Mouse (Mus musculus): ENCODE data around the gene Dusp2. TPM values are rescaled to one million over a fixed set of nuclear protein-coding genes. Genes with fewer than 3 reads are reported as not detected.

The Dusp2 gene
- polyA plus RNA-seq, 1 experiment from 2014 or later, result 3.6 TPM

- Histone ChIP-seq H3K4me1 (no peaks in the 10 kb centered on the region), H3K36me3 (ENCODE audit: poor library complexity, severe bottlenecking) (no peaks in the 10 kb centered on the region), H3K27ac (no peak overlapping the region), H3K9ac (no peak overlapping the region), H3K4me2 (no peak overlapping the region), H3K9me3 (replicated peaks) (no peaks in the 10 kb centered on the region), H3K27me3 (no peaks in the 10 kb centered on the region), H3K4me3 (no peak overlapping the region)
- 75% methylated on average over 12 of the region's 12 CpGs for WGBS
- no peak for ATAC-seq
Measured at GRCm38 (mm10) chr2:127328090-127328851, 7.7 kb upstream of the Dusp2 start.

DNA sequence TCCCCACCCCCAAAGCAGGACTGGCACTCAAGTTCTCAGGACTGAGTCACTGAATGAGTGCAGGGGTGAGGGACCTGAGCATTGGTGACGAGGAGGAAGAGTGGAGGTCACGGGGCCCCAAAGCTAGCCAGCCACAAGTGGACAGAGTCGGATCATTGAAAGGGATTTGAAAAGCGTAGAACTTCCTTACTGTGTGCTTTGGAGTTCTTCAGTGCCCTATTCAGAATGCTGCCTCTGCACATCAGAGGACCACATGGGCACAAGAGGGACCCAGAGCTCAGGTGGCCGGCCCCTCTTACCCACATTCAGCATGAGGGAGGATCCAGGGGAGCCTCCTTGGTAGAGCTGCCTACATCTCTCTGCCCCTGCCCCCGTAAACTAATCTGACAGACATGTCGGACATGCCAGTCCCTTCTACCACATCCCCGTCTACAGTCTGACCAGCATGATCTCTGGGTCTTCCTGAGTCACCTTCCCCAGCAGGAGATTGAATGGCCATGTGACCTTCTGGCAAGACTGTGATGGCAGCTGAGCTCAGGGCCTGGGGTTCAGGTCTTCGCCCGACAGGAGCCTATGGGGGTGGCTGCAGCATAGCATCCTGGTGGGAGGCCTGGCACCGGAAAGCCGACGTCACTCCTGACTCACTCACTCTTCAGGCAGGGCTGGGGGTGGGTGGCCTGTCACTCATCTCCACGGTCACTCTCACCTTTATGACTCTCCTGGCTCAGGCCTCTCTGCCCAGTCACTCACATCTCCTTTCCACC is 3.0 kb upstream of the Dusp2 start:
- no peak overlapping the region for H3K27ac ChIP-seq
- ATAC-seq, result no peak
- 83% methylated on average over 14 of the region's 14 CpGs for WGBS

DNA sequence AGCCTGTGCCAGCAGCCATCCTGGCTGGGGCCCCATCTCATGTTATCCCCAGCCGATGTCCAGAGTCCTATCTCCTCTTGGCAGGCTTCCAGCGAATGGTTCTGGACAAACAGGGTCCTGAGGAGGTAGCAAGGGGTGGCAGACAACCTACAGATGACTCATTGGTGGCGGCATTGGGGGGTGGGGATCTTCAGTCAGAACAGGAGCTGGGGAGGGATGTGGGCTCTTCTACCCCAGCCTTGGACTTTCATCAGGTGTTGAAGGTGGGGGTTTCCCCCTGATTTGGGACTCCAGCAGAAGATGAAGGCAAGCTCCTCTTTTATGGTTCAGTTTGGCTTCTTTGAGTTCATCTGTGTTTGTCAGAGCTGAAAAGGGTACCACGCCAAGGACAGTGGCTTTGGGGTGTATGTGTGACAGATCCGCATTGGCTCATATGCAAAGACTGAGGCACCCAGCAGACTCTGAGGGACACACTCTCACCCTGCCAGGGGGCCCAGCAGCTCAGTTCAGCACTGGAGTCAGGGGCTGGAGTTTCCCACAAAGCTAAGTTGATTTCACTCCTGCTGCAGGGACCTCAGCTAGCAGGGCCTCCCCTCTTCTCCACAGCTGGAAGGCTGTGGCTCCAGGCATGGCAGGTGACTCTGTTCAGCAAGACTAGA is 1.9 kb upstream of the Dusp2 start:
- 77% methylated on average over 5 of the region's 5 CpGs for WGBS
- peaks cover 11% of the 10 kb centered on the region; the same call in 1 of the 2 replicates for H3K4me1 ChIP-seq
- no peak overlapping the region for H3K9ac ChIP-seq
- peaks cover 51% of the 10 kb centered on the region for H3K27me3 ChIP-seq
- H3K27ac ChIP-seq, result no peak overlapping the region
- H3K36me3 ChIP-seq (ENCODE audit: poor library complexity, severe bottlenecking), result no peaks in the 10 kb centered on the region
- H3K9me3 ChIP-seq (replicated peaks), result no peaks in the 10 kb centered on the region
- H3K4me3 ChIP-seq, result no peak overlapping the region
- H3K4me2 ChIP-seq, result no peak overlapping the region
- ATAC-seq, result no peak

More for the DNA sequence above, 3.0 kb upstream of the Dusp2 start:
- no peaks in the 10 kb centered on the region for H3K9me3 ChIP-seq (replicated peaks)
- no peak overlapping the region for H3K4me2 ChIP-seq
- no peaks in the 10 kb centered on the region for H3K36me3 ChIP-seq (ENCODE audit: poor library complexity, severe bottlenecking)
- H3K27me3 ChIP-seq, result peaks cover 43% of the 10 kb centered on the region
- H3K9ac ChIP-seq, result no peak overlapping the region
- H3K4me1 ChIP-seq, result peaks cover 11% of the 10 kb centered on the region; the same call in 1 of the 2 replicates
- H3K4me3 ChIP-seq, result no peak overlapping the region

- Histone ChIP-seq H3K9ac (no peak overlapping the region), H3K4me3 (no peak overlapping the region), H3K27ac (no peak overlapping the region), H3K36me3 (ENCODE audit: poor library complexity, severe bottlenecking) (no peaks in the 10 kb centered on the region), H3K4me2 (no peak overlapping the region), H3K9me3 (replicated peaks) (no peaks in the 10 kb centered on the region), H3K4me1 (peaks cover 11% of the 10 kb centered on the region; the same call in 1 of the 2 replicates), H3K27me3 (peaks cover 57% of the 10 kb centered on the region)
- no peak for ATAC-seq
- 48% methylated on average over 11 of the region's 11 CpGs for WGBS
Measured at GRCm38 (mm10) chr2:127335078-127335541, 849 bp upstream of the Dusp2 start.

DNA sequence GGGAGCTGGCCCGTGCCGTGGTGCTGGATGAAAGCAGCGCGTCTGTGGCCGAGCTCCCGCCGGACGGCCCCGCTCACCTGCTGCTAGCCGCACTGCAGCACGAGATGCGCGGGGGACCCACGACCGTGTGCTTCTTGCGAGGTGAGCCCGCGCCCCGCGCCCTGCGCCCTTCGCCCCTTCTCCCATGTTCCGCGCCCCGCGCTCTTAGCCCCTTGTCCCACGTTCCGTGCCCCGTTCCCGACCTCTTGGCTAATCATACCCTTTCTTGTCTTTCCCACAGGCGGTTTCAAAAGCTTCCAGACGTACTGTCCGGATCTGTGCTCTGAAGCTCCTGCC is 506 bp downstream of the Dusp2 start:
- H3K36me3 ChIP-seq (ENCODE audit: poor library complexity, severe bottlenecking), result no peaks in the 10 kb centered on the region
- peaks cover 11% of the 10 kb centered on the region; the same call in 1 of the 2 replicates for H3K4me1 ChIP-seq
- no peak overlapping the region for H3K27ac ChIP-seq
- 5% methylated on average over 31 of the region's 33 CpGs for WGBS
- peak overlapping the region; percentile 86 for H3K4me2 ChIP-seq
- no peak; the same call in 1 of the 2 replicates for ATAC-seq
- H3K9ac ChIP-seq, result peak overlapping the region; percentile 63
- peak overlapping the region; percentile 51 for H3K4me3 ChIP-seq
- no peaks in the 10 kb centered on the region for H3K9me3 ChIP-seq (replicated peaks)
- H3K27me3 ChIP-seq, result peaks cover 65% of the 10 kb centered on the region

GRCm38 (mm10) chr2:127336885-127337284 is 926 bp downstream of the Dusp2 start:
- H3K27ac ChIP-seq, result no peak overlapping the region
- H3K4me1 ChIP-seq, result peaks cover 11% of the 10 kb centered on the region; the same call in 1 of the 2 replicates
- no peak overlapping the region for H3K9ac ChIP-seq
- no peak for ATAC-seq
- H3K27me3 ChIP-seq, result peaks cover 68% of the 10 kb centered on the region
- no peaks in the 10 kb centered on the region for H3K9me3 ChIP-seq (replicated peaks)
- H3K4me3 ChIP-seq, result peak overlapping the region; percentile 51
- H3K36me3 ChIP-seq (ENCODE audit: poor library complexity, severe bottlenecking), result no peaks in the 10 kb centered on the region
- peak overlapping the region; percentile 86 for H3K4me2 ChIP-seq
- 41% methylated on average over 5 of the region's 5 CpGs for WGBS

DNA sequence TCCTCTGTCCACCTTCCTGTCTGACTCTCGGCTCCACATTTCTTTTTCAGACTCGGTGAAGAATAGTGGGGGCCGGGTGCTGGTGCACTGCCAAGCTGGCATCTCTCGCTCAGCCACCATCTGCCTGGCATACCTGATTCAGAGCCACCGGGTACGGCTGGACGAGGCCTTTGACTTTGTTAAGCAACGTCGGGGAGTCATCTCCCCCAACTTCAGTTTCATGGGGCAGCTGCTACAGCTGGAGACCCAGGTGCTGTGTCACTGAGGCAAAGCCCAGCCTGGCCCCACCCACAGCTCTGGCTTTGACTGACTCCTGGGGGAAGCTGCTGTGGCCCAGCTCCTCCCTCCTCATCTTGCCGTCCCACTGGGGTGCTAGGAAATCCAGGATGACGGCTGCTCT is 1.6 kb downstream of the Dusp2 start:
- no peaks in the 10 kb centered on the region for H3K36me3 ChIP-seq (ENCODE audit: poor library complexity, severe bottlenecking)
- H3K27ac ChIP-seq, result no peak overlapping the region
- peaks cover 11% of the 10 kb centered on the region; the same call in 1 of the 2 replicates for H3K4me1 ChIP-seq
- H3K4me3 ChIP-seq, result no peak overlapping the region
- ATAC-seq, result no peak
- no peaks in the 10 kb centered on the region for H3K9me3 ChIP-seq (replicated peaks)
- H3K9ac ChIP-seq, result no peak overlapping the region
- H3K4me2 ChIP-seq, result no peak overlapping the region
- 72% methylated on average over 11 of the region's 11 CpGs for WGBS
- H3K27me3 ChIP-seq, result peaks cover 73% of the 10 kb centered on the region

GRCm38 (mm10) chr2:127338012-127338411 is 2.1 kb downstream of the Dusp2 start:
- WGBS, result 77% methylated on average over 7 of the region's 7 CpGs
- H3K27me3 ChIP-seq, result peaks cover 73% of the 10 kb centered on the region
- no peak for ATAC-seq

GRCm38 (mm10) chr2:127338416-127338815 is 2.5 kb downstream of the Dusp2 start, which contains the start of gene Astl:
Gene Astl, plus strand, starts transcription at chr2:127338639.
- Histone ChIP-seq H3K4me2 (no peak within 1 kb of the TSS), H3K27me3 (peaks cover 73% of the 10 kb centered on the region), H3K9me3 (replicated peaks) (no peaks in the 10 kb centered on the region), H3K36me3 (ENCODE audit: poor library complexity, severe bottlenecking) (no peaks in the 10 kb centered on the region), H3K27ac (no peak within 1 kb of the TSS), H3K4me1 (peaks cover 11% of the 10 kb centered on the region; the same call in 1 of the 2 replicates), H3K9ac (no peak within 1 kb of the TSS), H3K4me3 (no peak within 1 kb of the TSS)
- 82% methylated on average over 4 of the region's 4 CpGs for WGBS
- no peak for ATAC-seq

More at GRCm38 (mm10) chr2:127338012-127338411, 2.1 kb downstream of the Dusp2 start:
- H3K36me3 ChIP-seq (ENCODE audit: poor library complexity, severe bottlenecking), result no peaks in the 10 kb centered on the region
- no peak overlapping the region for H3K27ac ChIP-seq
- no peak overlapping the region for H3K9ac ChIP-seq
- peaks cover 11% of the 10 kb centered on the region; the same call in 1 of the 2 replicates for H3K4me1 ChIP-seq
- H3K9me3 ChIP-seq (replicated peaks), result no peaks in the 10 kb centered on the region
- H3K4me3 ChIP-seq, result no peak overlapping the region
- H3K4me2 ChIP-seq, result no peak overlapping the region

GRCm38 (mm10) chr2:127338833-127339232 is 2.9 kb downstream of the Dusp2 start:
- H3K27ac ChIP-seq, result no peak overlapping the region
- WGBS, result 77% methylated on average over 4 of the region's 4 CpGs
- no peak overlapping the region for H3K9ac ChIP-seq
- H3K9me3 ChIP-seq (replicated peaks), result no peaks in the 10 kb centered on the region
- H3K4me1 ChIP-seq, result peaks cover 11% of the 10 kb centered on the region; the same call in 1 of the 2 replicates
- H3K27me3 ChIP-seq, result peaks cover 71% of the 10 kb centered on the region
- no peak overlapping the region for H3K4me2 ChIP-seq
- ATAC-seq, result no peak
- H3K4me3 ChIP-seq, result no peak overlapping the region
- no peaks in the 10 kb centered on the region for H3K36me3 ChIP-seq (ENCODE audit: poor library complexity, severe bottlenecking)

GRCm38 (mm10) chr2:127339262-127339661 is 3.3 kb downstream of the Dusp2 start:
- 82% methylated on average over 6 of the region's 6 CpGs for WGBS
- Histone ChIP-seq H3K9ac (no peak overlapping the region), H3K36me3 (ENCODE audit: poor library complexity, severe bottlenecking) (no peaks in the 10 kb centered on the region), H3K4me3 (no peak overlapping the region), H3K4me2 (no peak overlapping the region), H3K27me3 (peaks cover 67% of the 10 kb centered on the region), H3K9me3 (replicated peaks) (no peaks in the 10 kb centered on the region), H3K27ac (no peak overlapping the region), H3K4me1 (peaks cover 11% of the 10 kb centered on the region; the same call in 1 of the 2 replicates)
- no peak for ATAC-seq

Data from forebrain, embryonic 13.5 days (tissue).